In the genomic region with DNA sequence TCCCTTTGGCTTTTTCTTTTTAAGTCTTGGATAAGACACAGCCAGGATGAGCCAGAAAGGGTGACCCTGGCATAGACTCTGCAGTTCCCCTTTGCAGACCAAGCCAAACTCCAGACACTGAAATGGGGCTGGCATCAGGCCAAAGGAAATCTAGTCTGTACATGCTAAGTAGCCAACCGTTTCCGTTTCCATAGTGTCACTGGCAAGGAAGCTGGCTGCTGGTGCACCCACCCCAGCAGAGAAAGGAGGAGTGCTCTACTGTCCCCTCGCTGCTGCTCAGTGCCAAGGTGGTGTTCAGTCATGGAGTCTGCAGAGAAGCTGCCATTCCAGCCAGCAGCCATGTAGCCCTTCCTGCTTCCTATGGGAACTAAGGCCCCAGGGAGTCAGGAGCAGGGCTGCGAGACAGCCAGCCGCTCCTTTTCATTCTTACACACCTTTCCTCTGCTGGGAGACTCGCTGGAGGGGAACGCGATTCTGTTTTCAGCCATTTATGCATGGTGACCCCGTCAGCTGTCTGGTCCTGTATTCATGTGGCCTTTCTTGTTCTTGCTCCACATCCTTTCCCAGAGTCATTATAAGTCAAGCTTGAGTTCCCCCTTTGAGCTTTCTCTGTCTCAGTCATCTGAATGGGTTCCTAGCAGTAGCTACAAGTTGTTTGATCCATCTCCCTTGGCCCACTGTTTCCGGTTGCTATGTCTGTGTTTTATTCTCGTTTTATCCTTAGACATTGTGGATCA, we compare ENCODE assay signal across 9 mouse cellular contexts.
DNase-seq lines count a peak whose midpoint lies in the region; ATAC-seq lines count a peak whose summit lies in the region.
"Had no signal": no experiment of that assay in that cellular context is flagged by ENCODE, and none has a peak within 500 bp of the region (broad histone marks: within the 10 kb centered on the region; RNA-seq: fewer than 3 reads in every experiment).

No protein-coding gene starts in this region.

- peak overlapping the region; percentile 51 for H3K27ac ChIP-seq in lung, embryonic 15.5 days
- H3K27ac ChIP-seq: liver, embryonic 13.5 days had no signal

- WGBS in lung, embryonic 15.5 days: 55% methylated on average over 11 of the region's 11 CpGs

- peak; percentile 2 for DNase-seq in R1 (ENCODE audit: low read depth, low spot score)
- peak; percentile 46 to 62 for DNase-seq in frontal cortex, postnatal 36 days (ENCODE audit: low spot score in 2 of 2)
- DNase-seq in layer of hippocampus, adult 18-20 months (ENCODE audit: low spot score in 2 of 2): peak; percentile 6 to 51
- DNase-seq in retina, postnatal 7 days (ENCODE audit: low read depth, low spot score): peak; percentile 3
- no peak for DNase-seq in thymus, postnatal 10 days (ENCODE audit: low spot score in 2 of 2)
- DNase-seq: liver, embryonic 13.5 days had no signal

- no peaks in the 10 kb centered on the region for H3K36me3 ChIP-seq in lung, embryonic 15.5 days
- H3K36me3 ChIP-seq: liver, embryonic 13.5 days had no signal

- peaks cover 29% of the 10 kb centered on the region for H3K4me1 ChIP-seq in lung, embryonic 15.5 days
- H3K4me1 ChIP-seq: liver, embryonic 13.5 days had no signal

- H3K4me3 ChIP-seq in lung, embryonic 15.5 days: no peak overlapping the region
- H3K4me3 ChIP-seq: liver, embryonic 13.5 days had no signal

- H3K4me2 ChIP-seq in lung, embryonic 15.5 days: peak overlapping the region; percentile 13; the same call in 1 of the 2 replicates
- H3K4me2 ChIP-seq: liver, embryonic 13.5 days had no signal

- no peaks in the 10 kb centered on the region for H3K9me3 ChIP-seq in lung, embryonic 15.5 days
- H3K9me3 ChIP-seq: liver, embryonic 13.5 days had no signal

- no peaks in the 10 kb centered on the region for H3K27me3 ChIP-seq in lung, embryonic 15.5 days
- H3K27me3 ChIP-seq: liver, embryonic 13.5 days had no signal

- no peak overlapping the region for H3K9ac ChIP-seq in lung, embryonic 15.5 days
- H3K9ac ChIP-seq: liver, embryonic 13.5 days had no signal

- peak; percentile 50; the same call in 1 of the 2 replicates for ATAC-seq in cerebellum, adult (ENCODE audit: insufficient number of reproducible peaks, low FRiP score, low TSS enrichment)
- peak; percentile 87 to 91 for ATAC-seq in hematopoietic stem cell, adult 5-6 weeks (replicated peaks in 1 of 2; ENCODE audit: insufficient read depth in 1 of 2, low FRiP score in 2 of 2, low TSS enrichment in 1 of 2, low read depth in 1 of 2, poor library complexity in 2 of 2, severe bottlenecking in 2 of 2)
- ATAC-seq in lung, embryonic 15.5 days (ENCODE audit: borderline replicate concordance, extremely low read depth, low FRiP score, low TSS enrichment): peak; percentile 79

Comparison
In these comparisons a context has a peak if more than half of its experiments do, and no peak if none do; other contexts are left out.
1. DNase-seq: peak in R1 (single experiment), frontal cortex, postnatal 36 days (2 of 2), layer of hippocampus, adult 18-20 months (2 of 2) and retina, postnatal 7 days (single experiment); none in thymus, postnatal 10 days (0 of 2).
2. Peak in every context shown above with its lines, with median percentiles within 50 percentile points of each other: ATAC-seq.